Mouse (Mus musculus): Measurements from ENCODE around the gene Mrpl48. TPM values are rescaled to one million over a fixed set of nuclear protein-coding genes. Genes with fewer than 3 reads are reported as not detected.

Gene Mrpl48
- polyA plus RNA-seq, 2 experiments, result 42.0 to 79.6 TPM

GRCm38 (mm10) chr7:100559331-100559730, 48.8 kb downstream of the Mrpl48 start:
- DNase-seq (ENCODE audit: low spot score) (no peak), ATAC-seq (ENCODE audit: low FRiP score, low read depth) (no peak)
- H3K9ac ChIP-seq (ENCODE audit: low read depth, low read length, severe bottlenecking), result no peak overlapping the region
- no peaks in the 10 kb centered on the region for H3K27me3 ChIP-seq (ENCODE audit: control insufficient read depth, insufficient read depth, low read length)
- no peak for TF ChIP-seq POLR2A (IDR thresholded peaks at IDR 0.05; ENCODE audit: borderline replicate concordance, extremely low read depth, insufficient read depth, insufficient read length)
- 85% methylated on average over 4 of the region's 4 CpGs for WGBS
- no peaks in the 10 kb centered on the region for H3K4me1 ChIP-seq (ENCODE audit: control insufficient read depth, insufficient read depth, low read length)
- H3K27ac ChIP-seq (replicated peaks; ENCODE audit: low read depth, low read length), result no peak overlapping the region
- H3K4me3 ChIP-seq (replicated peaks; ENCODE audit: low read length), result no peak overlapping the region
- no peaks in the 10 kb centered on the region for H3K9me3 ChIP-seq (ENCODE audit: control insufficient read depth, low read length)
- no peak overlapping the region for H3K4me2 ChIP-seq (replicated peaks; ENCODE audit: low read depth, low read length, severe bottlenecking)
- H3K36me3 ChIP-seq (ENCODE audit: control insufficient read depth, insufficient read depth, low read length), result peaks cover 2% of the 10 kb centered on the region

GRCm38 (mm10) chr7:100557241-100557640, 50.9 kb downstream of the Mrpl48 start:
- no peak for ATAC-seq (ENCODE audit: low FRiP score, low read depth)

GRCm38 (mm10) chr7:100555431-100555951, 52.6 kb downstream of the Mrpl48 start:
- Histone ChIP-seq H3K4me1 (ENCODE audit: control insufficient read depth, insufficient read depth, low read length) (no peaks in the 10 kb centered on the region), H3K9ac (ENCODE audit: low read depth, low read length, severe bottlenecking) (0 out of 2 replicates have a peak overlapping the region, but pooled peaks have one; percentile 3), H3K4me3 (replicated peaks; ENCODE audit: low read length) (no peak overlapping the region), H3K27ac (replicated peaks; ENCODE audit: low read depth, low read length) (peak overlapping the region; percentile 77), H3K36me3 (ENCODE audit: control insufficient read depth, insufficient read depth, low read length) (peaks cover 10% of the 10 kb centered on the region), H3K27me3 (ENCODE audit: control insufficient read depth, insufficient read depth, low read length) (no peaks in the 10 kb centered on the region), H3K4me2 (replicated peaks; ENCODE audit: low read depth, low read length, severe bottlenecking) (no peak overlapping the region; the same call in 1 of the 2 replicates), H3K9me3 (ENCODE audit: control insufficient read depth, low read length) (no peaks in the 10 kb centered on the region)
- peak; percentile 49 for DNase-seq (ENCODE audit: low spot score)
- ATAC-seq (ENCODE audit: low FRiP score, low read depth), result peak; percentile 84
- no peak for TF ChIP-seq POLR2A (IDR thresholded peaks at IDR 0.05; ENCODE audit: borderline replicate concordance, extremely low read depth, insufficient read depth, insufficient read length)
- 40% methylated on average over 13 of the region's 13 CpGs for WGBS

More at GRCm38 (mm10) chr7:100557241-100557640, 50.9 kb downstream of the Mrpl48 start:
- Histone ChIP-seq H3K9me3 (ENCODE audit: control insufficient read depth, low read length) (no peaks in the 10 kb centered on the region), H3K4me1 (ENCODE audit: control insufficient read depth, insufficient read depth, low read length) (no peaks in the 10 kb centered on the region), H3K4me2 (replicated peaks; ENCODE audit: low read depth, low read length, severe bottlenecking) (no peak overlapping the region), H3K36me3 (ENCODE audit: control insufficient read depth, insufficient read depth, low read length) (peaks cover 2% of the 10 kb centered on the region), H3K9ac (ENCODE audit: low read depth, low read length, severe bottlenecking) (no peak overlapping the region), H3K27me3 (ENCODE audit: control insufficient read depth, insufficient read depth, low read length) (no peaks in the 10 kb centered on the region), H3K27ac (replicated peaks; ENCODE audit: low read depth, low read length) (no peak overlapping the region), H3K4me3 (replicated peaks; ENCODE audit: low read length) (no peak overlapping the region)
- WGBS, result 80% methylated on average over 5 of the region's 5 CpGs
- DNase-seq (ENCODE audit: low spot score), result no peak
- TF ChIP-seq POLR2A (IDR thresholded peaks at IDR 0.05; ENCODE audit: borderline replicate concordance, extremely low read depth, insufficient read depth, insufficient read length), result no peak

GRCm38 (mm10) chr7:100554939-100555338, 53.2 kb downstream of the Mrpl48 start:
- no peak for ATAC-seq (ENCODE audit: low FRiP score, low read depth)
- no peak for TF ChIP-seq POLR2A (IDR thresholded peaks at IDR 0.05; ENCODE audit: borderline replicate concordance, extremely low read depth, insufficient read depth, insufficient read length)

GRCm38 (mm10) chr7:100550338-100551007, 57.6 kb downstream of the Mrpl48 start:
- DNase-seq (ENCODE audit: low spot score), result peak; percentile 35
- H3K27ac ChIP-seq (replicated peaks; ENCODE audit: low read depth, low read length), result no peak overlapping the region
- TF ChIP-seq POLR2A (IDR thresholded peaks at IDR 0.05; ENCODE audit: borderline replicate concordance, extremely low read depth, insufficient read depth, insufficient read length), result no peak
- 0 out of 2 replicates have a peak overlapping the region, but pooled peaks have one; percentile 12 for H3K9ac ChIP-seq (ENCODE audit: low read depth, low read length, severe bottlenecking)
- 59% methylated on average over 5 of the region's 5 CpGs for WGBS
- H3K4me3 ChIP-seq (replicated peaks; ENCODE audit: low read length), result no peak overlapping the region
- no peak overlapping the region for H3K4me2 ChIP-seq (replicated peaks; ENCODE audit: low read depth, low read length, severe bottlenecking)
- no peaks in the 10 kb centered on the region for H3K4me1 ChIP-seq (ENCODE audit: control insufficient read depth, insufficient read depth, low read length)
- ATAC-seq (ENCODE audit: low FRiP score, low read depth), result no peak
- H3K36me3 ChIP-seq (ENCODE audit: control insufficient read depth, insufficient read depth, low read length), result peaks cover 34% of the 10 kb centered on the region
- no peaks in the 10 kb centered on the region for H3K9me3 ChIP-seq (ENCODE audit: control insufficient read depth, low read length)
- H3K27me3 ChIP-seq (ENCODE audit: control insufficient read depth, insufficient read depth, low read length), result no peaks in the 10 kb centered on the region

More at GRCm38 (mm10) chr7:100554939-100555338, 53.2 kb downstream of the Mrpl48 start:
- 0 out of 2 replicates have a peak overlapping the region, but pooled peaks have one; percentile 3 for H3K9ac ChIP-seq (ENCODE audit: low read depth, low read length, severe bottlenecking)
- WGBS, result 68% methylated on average over 5 of the region's 5 CpGs
- no peaks in the 10 kb centered on the region for H3K27me3 ChIP-seq (ENCODE audit: control insufficient read depth, insufficient read depth, low read length)
- H3K4me3 ChIP-seq (replicated peaks; ENCODE audit: low read length), result no peak overlapping the region
- peaks cover 15% of the 10 kb centered on the region for H3K36me3 ChIP-seq (ENCODE audit: control insufficient read depth, insufficient read depth, low read length)
- no peaks in the 10 kb centered on the region for H3K4me1 ChIP-seq (ENCODE audit: control insufficient read depth, insufficient read depth, low read length)
- no peak for DNase-seq (ENCODE audit: low spot score)
- H3K4me2 ChIP-seq (replicated peaks; ENCODE audit: low read depth, low read length, severe bottlenecking), result no peak overlapping the region
- H3K9me3 ChIP-seq (ENCODE audit: control insufficient read depth, low read length), result no peaks in the 10 kb centered on the region
- peak overlapping the region; percentile 77 for H3K27ac ChIP-seq (replicated peaks; ENCODE audit: low read depth, low read length)

Data from limb, embryonic 14.5 days (tissue).